Mouse (Mus musculus): ENCODE results near the gene Bpnt1. TPM values are rescaled to one million over a fixed set of nuclear protein-coding genes. Genes with fewer than 3 reads are reported as not detected.
"Not testable (repeated sequence)": the region's sequence is repeated elsewhere in the genome, so short reads cannot be mapped to it uniquely, and the experiment has no call there.

Gene Bpnt1
- total RNA-seq, 1 experiment from 2014 or later: 29.8 TPM

GRCm38 (mm10) chr1:185315846-185316568 is 15.9 kb upstream of the Bpnt1 start:
- ATAC-seq (replicated peaks in 1 of 2; ENCODE audit: insufficient read depth in 1 of 2, low FRiP score in 2 of 2, low TSS enrichment in 1 of 2, low read depth in 1 of 2, poor library complexity in 2 of 2, severe bottlenecking in 2 of 2): no peak

DNA sequence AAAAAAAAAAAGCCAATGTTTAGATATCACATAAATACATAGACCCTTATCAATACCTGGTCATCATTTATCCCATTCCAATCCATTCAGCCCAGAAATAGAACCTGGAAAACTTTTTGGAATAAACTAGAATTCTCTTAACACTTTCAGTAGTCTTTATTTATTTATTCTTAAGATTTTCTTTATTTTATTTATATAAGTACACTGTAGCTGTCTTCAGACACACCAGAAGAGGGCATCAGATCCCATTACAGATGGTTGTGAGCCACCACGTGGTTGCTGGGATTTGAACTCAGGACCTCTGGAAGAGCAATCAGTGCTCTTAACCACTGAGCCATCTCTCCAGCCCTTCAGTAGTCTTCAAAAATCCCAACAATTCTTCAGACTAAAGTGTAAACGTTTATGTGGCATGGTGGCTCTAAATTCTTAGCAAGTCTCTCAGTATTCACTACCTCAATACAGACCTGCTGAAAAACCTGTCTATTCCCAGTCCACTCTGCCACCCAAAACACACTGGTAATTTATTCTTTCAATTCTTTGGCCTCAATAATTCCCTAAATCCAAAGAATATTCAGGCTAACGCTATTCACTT is 4.1 kb upstream of the Bpnt1 start:
- not testable (repeated sequence) for ATAC-seq (replicated peaks in 1 of 2; ENCODE audit: insufficient read depth in 1 of 2, low FRiP score in 2 of 2, low TSS enrichment in 1 of 2, low read depth in 1 of 2, poor library complexity in 2 of 2, severe bottlenecking in 2 of 2)

DNA sequence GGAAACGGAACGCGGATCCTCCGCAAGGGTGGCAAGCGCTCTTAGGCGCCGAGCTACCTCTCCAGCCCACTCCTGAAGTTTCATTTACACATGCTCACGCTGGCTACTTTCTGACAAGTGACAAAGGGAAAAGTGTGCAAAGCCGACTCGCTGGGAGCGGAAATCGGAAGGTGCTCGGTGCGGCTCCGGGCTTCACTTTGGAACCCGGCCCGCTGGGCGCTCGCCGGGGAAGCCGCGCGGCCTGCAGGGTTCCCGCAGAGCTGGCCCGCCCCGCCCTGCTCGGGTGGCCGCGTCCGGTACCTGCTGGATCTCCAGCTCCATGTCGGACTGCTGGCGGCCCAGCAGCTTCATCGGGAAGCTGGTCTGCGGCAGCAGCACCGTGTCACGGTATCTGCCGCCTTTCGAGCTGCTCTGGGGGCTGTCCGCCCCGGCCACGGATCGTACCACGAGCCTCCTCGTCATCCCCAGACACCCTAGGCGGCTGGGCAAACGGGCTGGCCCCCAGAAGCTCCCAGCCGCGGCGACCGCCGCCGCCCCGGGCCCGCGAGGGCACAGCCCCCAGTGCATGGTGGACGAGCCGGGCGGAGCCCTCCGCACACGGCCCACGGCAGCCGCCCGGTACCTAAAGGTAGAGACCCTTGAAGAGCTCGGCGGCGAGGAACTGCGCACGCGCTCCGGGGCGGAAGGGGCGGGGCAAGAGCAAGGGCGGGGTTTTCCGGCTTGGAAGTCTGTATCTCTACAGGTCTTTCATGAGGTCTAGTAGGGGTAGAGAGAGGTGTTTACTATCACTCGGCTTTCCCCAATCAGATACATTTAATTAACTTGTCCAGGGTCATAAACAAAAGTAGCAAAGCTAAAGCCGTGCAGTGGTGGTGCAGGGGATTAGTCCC is 3.0 kb upstream of the Bpnt1 start, which contains the start of gene Iars2:
Iars2 (minus strand) TSS at position 676 of the 890 bp plus-strand sequence.
- peak; percentile 78 to 81 for ATAC-seq (replicated peaks in 1 of 2; ENCODE audit: insufficient read depth in 1 of 2, low FRiP score in 2 of 2, low TSS enrichment in 1 of 2, low read depth in 1 of 2, poor library complexity in 2 of 2, severe bottlenecking in 2 of 2)

- ATAC-seq (replicated peaks in 1 of 2; ENCODE audit: insufficient read depth in 1 of 2, low FRiP score in 2 of 2, low TSS enrichment in 1 of 2, low read depth in 1 of 2, poor library complexity in 2 of 2, severe bottlenecking in 2 of 2): no peak
These were observed 2.1 kb upstream of the Bpnt1 start for GRCm38 (mm10) chr1:185329851-185330250.

GRCm38 (mm10) chr1:185331364-185331763 is 585 bp upstream of the Bpnt1 start:
- ATAC-seq (replicated peaks in 1 of 2; ENCODE audit: insufficient read depth in 1 of 2, low FRiP score in 2 of 2, low TSS enrichment in 1 of 2, low read depth in 1 of 2, poor library complexity in 2 of 2, severe bottlenecking in 2 of 2): no peak

- ATAC-seq (replicated peaks in 1 of 2; ENCODE audit: insufficient read depth in 1 of 2, low FRiP score in 2 of 2, low TSS enrichment in 1 of 2, low read depth in 1 of 2, poor library complexity in 2 of 2, severe bottlenecking in 2 of 2): no peak
These were observed 1.7 kb downstream of the Bpnt1 start for GRCm38 (mm10) chr1:185333651-185334050.

- no peak for ATAC-seq (replicated peaks in 1 of 2; ENCODE audit: insufficient read depth in 1 of 2, low FRiP score in 2 of 2, low TSS enrichment in 1 of 2, low read depth in 1 of 2, poor library complexity in 2 of 2, severe bottlenecking in 2 of 2)
These were observed 2.2 kb downstream of the Bpnt1 start for GRCm38 (mm10) chr1:185334136-185334535.

DNA sequence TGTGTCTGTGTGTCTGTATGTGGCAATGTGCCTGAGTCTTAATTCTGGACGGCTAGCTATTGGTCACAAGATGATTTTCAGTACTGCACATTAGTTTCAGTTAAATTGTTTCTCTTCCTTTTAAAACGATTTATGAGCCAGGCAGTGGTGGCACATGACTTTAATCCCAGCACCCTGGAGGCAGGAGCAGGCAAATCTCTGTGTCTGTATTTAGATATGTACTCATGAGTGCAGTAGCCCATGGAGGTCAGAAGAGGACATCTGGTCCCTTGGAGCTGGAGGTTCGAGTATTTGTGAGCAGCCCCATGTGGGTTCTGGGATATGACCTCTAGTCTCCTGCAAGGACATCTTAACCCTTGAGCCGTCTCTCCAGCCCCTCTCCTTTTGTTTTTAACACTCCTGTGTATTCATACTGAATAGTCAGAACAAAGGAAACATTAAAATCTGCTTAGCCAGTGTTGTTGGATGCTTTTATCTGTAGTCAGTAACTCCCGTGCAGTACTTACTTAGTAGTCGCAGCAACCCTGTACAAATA is 3.3 kb downstream of the Bpnt1 start:
- ATAC-seq (replicated peaks in 1 of 2; ENCODE audit: insufficient read depth in 1 of 2, low FRiP score in 2 of 2, low TSS enrichment in 1 of 2, low read depth in 1 of 2, poor library complexity in 2 of 2, severe bottlenecking in 2 of 2): no peak

DNA sequence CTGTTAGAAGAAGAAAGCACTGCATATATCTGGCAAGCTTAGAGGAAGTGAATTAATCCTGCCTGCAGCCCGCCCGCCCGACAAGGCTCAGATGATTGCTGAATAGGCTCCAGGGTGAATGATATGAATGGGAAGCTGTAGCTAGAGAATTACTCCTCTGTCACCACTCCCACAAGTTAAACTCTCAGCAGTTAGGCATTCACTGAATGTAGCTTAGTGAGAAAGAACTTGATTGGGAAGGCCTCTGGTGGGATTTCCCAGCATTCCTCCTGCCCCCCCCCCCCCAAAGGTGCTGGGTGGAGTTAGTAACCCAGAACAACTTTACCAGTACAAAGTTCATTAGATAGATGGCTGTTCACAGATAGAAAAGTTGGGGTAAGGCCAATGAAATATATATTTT is 4.6 kb downstream of the Bpnt1 start:
- ATAC-seq (replicated peaks in 1 of 2; ENCODE audit: insufficient read depth in 1 of 2, low FRiP score in 2 of 2, low TSS enrichment in 1 of 2, low read depth in 1 of 2, poor library complexity in 2 of 2, severe bottlenecking in 2 of 2): no peak

DNA sequence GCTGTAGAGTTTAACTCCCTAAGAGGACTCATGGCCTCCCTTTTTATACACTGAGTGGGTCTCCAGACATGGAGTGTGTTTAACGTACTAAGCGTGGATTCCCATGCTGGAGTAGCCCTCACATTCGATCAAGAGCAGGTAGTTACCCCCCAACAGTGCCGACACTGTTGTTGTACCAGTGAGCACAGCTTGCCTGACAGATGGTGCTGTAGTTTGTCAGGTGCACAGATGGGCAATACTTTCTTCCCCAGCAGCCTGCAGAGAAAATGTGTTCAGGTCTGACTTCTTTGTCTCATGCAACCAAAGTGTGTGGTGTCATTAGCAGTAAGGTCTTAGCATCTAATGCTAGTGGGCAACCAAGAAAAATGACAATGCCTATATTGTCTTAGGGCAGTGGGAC is 10.5 kb downstream of the Bpnt1 start:
- no peak for ATAC-seq (replicated peaks in 1 of 2; ENCODE audit: insufficient read depth in 1 of 2, low FRiP score in 2 of 2, low TSS enrichment in 1 of 2, low read depth in 1 of 2, poor library complexity in 2 of 2, severe bottlenecking in 2 of 2)

- ATAC-seq (replicated peaks in 1 of 2; ENCODE audit: insufficient read depth in 1 of 2, low FRiP score in 2 of 2, low TSS enrichment in 1 of 2, low read depth in 1 of 2, poor library complexity in 2 of 2, severe bottlenecking in 2 of 2): no peak
These were observed 11.5 kb downstream of the Bpnt1 start for GRCm38 (mm10) chr1:185343422-185343821.

DNA sequence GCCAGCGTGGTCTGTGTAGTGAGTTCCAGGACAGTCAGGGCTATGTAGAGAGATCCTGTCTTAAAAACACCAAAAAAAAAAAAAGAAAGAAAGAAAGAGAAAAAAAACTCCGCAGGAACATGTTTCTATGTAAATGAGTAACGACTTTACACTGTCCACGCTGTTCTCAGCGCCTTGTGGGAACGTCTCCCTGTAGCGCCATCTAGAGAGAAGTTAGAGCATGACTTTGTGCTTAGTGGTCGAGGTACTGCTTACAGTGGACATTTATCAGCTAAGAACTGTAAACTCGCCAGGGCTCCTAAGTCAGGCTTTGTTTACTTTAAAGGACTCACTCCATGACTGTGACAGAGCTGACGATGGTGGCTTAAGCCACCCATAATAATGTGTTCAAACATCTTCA is 14.2 kb downstream of the Bpnt1 start:
- no peak for ATAC-seq (replicated peaks in 1 of 2; ENCODE audit: insufficient read depth in 1 of 2, low FRiP score in 2 of 2, low TSS enrichment in 1 of 2, low read depth in 1 of 2, poor library complexity in 2 of 2, severe bottlenecking in 2 of 2)

GRCm38 (mm10) chr1:185349741-185350140 is 17.8 kb downstream of the Bpnt1 start:
- no peak for ATAC-seq (replicated peaks in 1 of 2; ENCODE audit: insufficient read depth in 1 of 2, low FRiP score in 2 of 2, low TSS enrichment in 1 of 2, low read depth in 1 of 2, poor library complexity in 2 of 2, severe bottlenecking in 2 of 2)

DNA sequence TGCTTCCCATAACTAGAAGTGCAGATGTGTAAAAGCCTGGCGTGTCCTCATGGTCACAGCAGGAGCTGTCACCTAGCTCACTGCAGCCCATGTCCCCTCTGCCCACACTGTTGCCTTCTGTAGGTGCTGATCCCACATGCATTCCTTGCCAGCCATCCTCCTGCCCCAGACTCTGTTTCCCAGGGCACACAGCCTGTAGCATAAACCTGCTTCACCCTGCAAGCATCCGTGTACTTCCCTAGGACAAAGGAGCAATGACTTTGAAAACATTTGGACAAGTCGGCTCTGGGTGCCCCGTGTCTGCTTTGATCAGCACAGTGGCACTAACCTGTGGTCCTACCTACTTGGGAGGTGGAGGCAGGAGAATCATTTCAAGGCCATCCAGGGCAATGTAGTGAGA is 18.7 kb downstream of the Bpnt1 start:
- no peak for ATAC-seq (replicated peaks in 1 of 2; ENCODE audit: insufficient read depth in 1 of 2, low FRiP score in 2 of 2, low TSS enrichment in 1 of 2, low read depth in 1 of 2, poor library complexity in 2 of 2, severe bottlenecking in 2 of 2)

DNA sequence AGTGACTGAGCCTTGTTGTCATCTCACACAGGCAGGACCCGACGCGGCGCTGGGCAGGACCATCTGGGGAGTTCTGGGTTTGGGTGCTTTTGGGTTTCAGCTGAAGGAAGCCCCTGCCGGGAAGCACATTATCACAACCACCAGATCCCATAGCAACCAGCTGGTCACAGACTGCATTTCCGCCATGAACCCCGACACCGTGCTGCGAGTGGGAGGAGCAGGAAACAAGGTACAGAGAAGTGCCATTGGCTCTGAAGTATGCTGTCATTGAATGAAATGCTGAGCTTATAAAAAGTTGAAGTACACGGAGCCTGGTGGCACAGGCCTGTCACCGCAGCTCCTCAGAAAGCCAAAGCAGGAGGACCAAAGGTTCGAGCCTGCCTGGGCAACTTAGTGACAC is 20.2 kb downstream of the Bpnt1 start:
- ATAC-seq (replicated peaks in 1 of 2; ENCODE audit: insufficient read depth in 1 of 2, low FRiP score in 2 of 2, low TSS enrichment in 1 of 2, low read depth in 1 of 2, poor library complexity in 2 of 2, severe bottlenecking in 2 of 2): peak; percentile 77 to 89

GRCm38 (mm10) chr1:185353351-185353750 is 21.4 kb downstream of the Bpnt1 start:
- ATAC-seq (replicated peaks in 1 of 2; ENCODE audit: insufficient read depth in 1 of 2, low FRiP score in 2 of 2, low TSS enrichment in 1 of 2, low read depth in 1 of 2, poor library complexity in 2 of 2, severe bottlenecking in 2 of 2): no peak

- no peak for ATAC-seq (replicated peaks in 1 of 2; ENCODE audit: insufficient read depth in 1 of 2, low FRiP score in 2 of 2, low TSS enrichment in 1 of 2, low read depth in 1 of 2, poor library complexity in 2 of 2, severe bottlenecking in 2 of 2)
These were observed 22.8 kb downstream of the Bpnt1 start for GRCm38 (mm10) chr1:185354731-185355130.

- ATAC-seq (replicated peaks in 1 of 2; ENCODE audit: insufficient read depth in 1 of 2, low FRiP score in 2 of 2, low TSS enrichment in 1 of 2, low read depth in 1 of 2, poor library complexity in 2 of 2, severe bottlenecking in 2 of 2): no peak
These were observed 24.3 kb downstream of the Bpnt1 start for GRCm38 (mm10) chr1:185356246-185356645.
